11 mouse cellular contexts compared by ENCODE assay signal in the genomic region with DNA sequence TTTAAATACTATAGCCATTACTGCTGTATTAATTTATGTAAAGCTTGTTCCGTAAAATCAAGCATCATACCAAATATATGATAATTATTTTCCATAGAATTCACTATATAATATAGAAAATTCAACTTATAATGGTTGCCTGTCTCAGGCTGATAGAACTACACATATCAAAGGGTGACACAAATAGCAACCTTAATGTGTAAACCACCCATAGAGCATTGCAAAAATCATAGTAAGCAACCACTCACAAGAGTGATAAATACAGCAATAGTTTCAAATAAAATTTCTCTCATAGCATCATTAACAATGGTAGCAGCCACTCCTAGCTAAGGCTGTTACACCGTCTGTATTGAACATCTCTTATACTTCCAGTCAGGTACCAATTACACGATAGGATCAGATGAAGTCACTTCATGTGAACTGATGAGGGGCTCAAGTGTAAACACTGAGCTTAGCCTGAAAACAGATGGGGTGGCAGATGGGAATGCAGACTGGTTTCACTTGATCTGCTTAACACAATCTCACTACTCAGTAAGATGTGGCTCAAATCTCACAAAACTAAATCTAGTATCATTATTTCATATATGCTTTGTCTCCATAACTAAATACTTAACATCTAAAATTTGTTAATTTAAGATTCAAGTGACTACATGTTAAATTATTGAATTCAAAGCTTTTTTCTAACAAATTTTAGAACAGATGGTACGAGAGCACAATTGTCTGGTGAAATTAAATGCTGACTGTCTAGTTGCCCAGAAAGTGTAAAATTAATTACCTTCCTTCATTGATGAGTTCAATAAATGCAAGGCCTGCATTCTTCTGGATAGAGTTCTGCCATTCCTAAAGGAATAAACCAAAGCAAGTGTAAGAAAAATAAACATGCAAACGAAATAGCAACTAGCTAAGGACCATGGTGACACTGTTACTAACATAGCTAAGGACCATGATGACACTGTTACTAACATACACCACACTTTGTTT.
DNase-seq lines count a peak whose midpoint lies in the region; ATAC-seq and TF ChIP-seq lines count a peak whose summit lies in the region.
"Had no signal": no experiment of that assay in that cellular context is flagged by ENCODE, and none has a peak within 500 bp of the region (broad histone marks: within the 10 kb centered on the region; RNA-seq: fewer than 3 reads in every experiment).

No protein-coding gene starts in this region.

- WGBS in midbrain, embryonic 11.5 days: 72% methylated on average over 5 of the region's 5 CpGs
- 77% methylated on average over 5 of the region's 5 CpGs for WGBS in midbrain, embryonic 10.5 days
- WGBS in thymus, adult 2 months: 88% methylated on average over 5 of the region's 5 CpGs
- 85% methylated on average over 5 of the region's 5 CpGs for WGBS in limb, embryonic 10.5 days

- H3K4me2 ChIP-seq in midbrain, embryonic 11.5 days: no peak overlapping the region

- no peak overlapping the region for H3K27ac ChIP-seq in midbrain, embryonic 11.5 days (ENCODE audit: low read depth, low read length)
- no peak overlapping the region for H3K27ac ChIP-seq in midbrain, embryonic 10.5 days (replicated peaks)
- H3K27ac ChIP-seq in thymus, adult 2 months (ENCODE audit: control insufficient read depth, insufficient read depth, low read length): no peak overlapping the region
- H3K27ac ChIP-seq in limb, embryonic 10.5 days: no peak overlapping the region
- H3K27ac ChIP-seq: kidney, postnatal 0 days had no signal

- H3K4me3 ChIP-seq in midbrain, embryonic 11.5 days (ENCODE audit: low read depth, low read length): no peak overlapping the region
- H3K4me3 ChIP-seq in midbrain, embryonic 10.5 days: no peak overlapping the region
- H3K4me3 ChIP-seq in thymus, adult 2 months (ENCODE audit: control insufficient read depth, insufficient read depth, low read length): no peak overlapping the region
- no peak overlapping the region for H3K4me3 ChIP-seq in limb, embryonic 10.5 days

- H3K36me3 ChIP-seq in midbrain, embryonic 11.5 days (ENCODE audit: control insufficient read depth, insufficient read depth, low read length): no peaks in the 10 kb centered on the region
- 0 out of 2 replicates have a peak, but pooled peaks cover 3% of the 10 kb centered on the region for H3K36me3 ChIP-seq in midbrain, embryonic 10.5 days
- H3K36me3 ChIP-seq in thymus, adult 2 months (ENCODE audit: control insufficient read depth, insufficient read depth, low read length): no peaks in the 10 kb centered on the region
- H3K36me3 ChIP-seq in limb, embryonic 10.5 days: no peaks in the 10 kb centered on the region

- DNase-seq in midbrain, embryonic 11.5 days (ENCODE audit: low spot score, missing footprints): no peak
- DNase-seq in midbrain, embryonic 10.5 days (ENCODE audit: low spot score): no peak
- DNase-seq in cerebellum, postnatal 25 days: peak; percentile 68 to 86
- peak; percentile 52 to 83 for DNase-seq in layer of hippocampus, adult 18-20 months (ENCODE audit: low spot score in 2 of 2)
- DNase-seq in retina, postnatal 1 day: peak; percentile 87
- no peak for DNase-seq in lung, postnatal 4 days
- no peak for DNase-seq in thymus, adult 2 months
- no peak for DNase-seq in limb, embryonic 10.5 days (ENCODE audit: low spot score)
- DNase-seq: gastrocnemius, postnatal 25 days; lung, adult 18-20 months had no signal

- TF ChIP-seq POLR2A in thymus, adult 2 months (IDR thresholded peaks at IDR 0.05; ENCODE audit: control insufficient read depth, extremely low read depth, insufficient read depth, low read length, poor library complexity): no peak

- no peak for TF ChIP-seq CTCF in thymus, adult 2 months (IDR thresholded peaks at IDR 0.05; ENCODE audit: borderline replicate concordance, control insufficient read depth, extremely low read depth, insufficient read depth, low read length, poor library complexity)

- ATAC-seq in midbrain, embryonic 11.5 days (ENCODE audit: low FRiP score): peak; percentile 59; the same call in 1 of the 2 replicates

- H3K27me3 ChIP-seq in midbrain, embryonic 11.5 days (ENCODE audit: control insufficient read depth, insufficient read depth, low read length): no peaks in the 10 kb centered on the region
- no peaks in the 10 kb centered on the region for H3K27me3 ChIP-seq in midbrain, embryonic 10.5 days (ENCODE audit: low read depth, poor library complexity, severe bottlenecking)
- H3K27me3 ChIP-seq in thymus, adult 2 months (ENCODE audit: control insufficient read depth, insufficient read depth, low read length): no peaks in the 10 kb centered on the region
- H3K27me3 ChIP-seq in limb, embryonic 10.5 days (ENCODE audit: low read depth, poor library complexity, severe bottlenecking): no peaks in the 10 kb centered on the region

- H3K4me1 ChIP-seq in midbrain, embryonic 11.5 days (ENCODE audit: control insufficient read depth, insufficient read depth, low read length): no peaks in the 10 kb centered on the region
- H3K4me1 ChIP-seq in midbrain, embryonic 10.5 days: no peaks in the 10 kb centered on the region
- H3K4me1 ChIP-seq in thymus, adult 2 months (replicated peaks; ENCODE audit: control insufficient read depth, insufficient read depth, low read length): no peaks in the 10 kb centered on the region
- H3K4me1 ChIP-seq in limb, embryonic 10.5 days: no peaks in the 10 kb centered on the region

- H3K9me3 ChIP-seq in midbrain, embryonic 11.5 days (ENCODE audit: control insufficient read depth, low read length): no peaks in the 10 kb centered on the region
- no peaks in the 10 kb centered on the region for H3K9me3 ChIP-seq in midbrain, embryonic 10.5 days (replicated peaks)
- H3K9me3 ChIP-seq in limb, embryonic 10.5 days (replicated peaks): no peaks in the 10 kb centered on the region

- H3K9ac ChIP-seq in midbrain, embryonic 11.5 days (ENCODE audit: low read length): no peak overlapping the region

Comparison
In these comparisons a context has a peak if more than half of its experiments do, and no peak if none do; other contexts are left out.
1. DNase-seq: peak in cerebellum, postnatal 25 days (2 of 2), layer of hippocampus, adult 18-20 months (2 of 2) and retina, postnatal 1 day (single experiment); none in midbrain, embryonic 11.5 days (single experiment), midbrain, embryonic 10.5 days (single experiment), lung, postnatal 4 days (0 of 2), thymus, adult 2 months (single experiment) and limb, embryonic 10.5 days (single experiment).